Mouse (Mus musculus) heart, postnatal 0 days (tissue): ENCODE data around the gene Hltf.

Experiments
- CTCF ChIP-seq: IDR thresholded peaks from 2 replicates; pipeline ENCODE4 v1.5.1; 2016; ENCODE audit warnings: antibody characterized with exemption, control low read depth, low read depth
- EP300 ChIP-seq: IDR thresholded peaks from 2 replicates; pipeline ENCODE4 v1.6.1; 2016; ENCODE audit warnings: antibody characterized with exemption, low read depth

- TF ChIP-seq CTCF, result no peak
- no peak for TF ChIP-seq EP300
Measured at GRCm38 (mm10) chr3:20147647-20148046, 90.0 kb downstream of the Hltf start.
